Mouse (Mus musculus) cortical plate, adult 2 months (tissue): ENCODE measurements at regions not wholly inside any gene's neighbourhood (a gene's known extent, or its start where the extent isn't known, plus 50 kb on each side); places are given as distances from the start of the nearest gene placed in this dataset.

Source experiments
- CTCF ChIP-seq: fragments of 200-500 bp; IDR thresholded peaks from 2 replicates; pipeline ENCODE4 v1.5.1; 2011; ENCODE audit warnings: mild to moderate bottlenecking, control low read depth, low read length; ENCODE audit not compliant: insufficient read depth; ENCODE audit errors: extremely low read depth
- POLR2A ChIP-seq: fragments of 200-500 bp; IDR thresholded peaks from 2 replicates; pipeline ENCODE4 v1.6.1; 2011; ENCODE audit warnings: mild to moderate bottlenecking, low read length, control low read depth; ENCODE audit not compliant: insufficient read depth; ENCODE audit errors: extremely low read depth

DNA sequence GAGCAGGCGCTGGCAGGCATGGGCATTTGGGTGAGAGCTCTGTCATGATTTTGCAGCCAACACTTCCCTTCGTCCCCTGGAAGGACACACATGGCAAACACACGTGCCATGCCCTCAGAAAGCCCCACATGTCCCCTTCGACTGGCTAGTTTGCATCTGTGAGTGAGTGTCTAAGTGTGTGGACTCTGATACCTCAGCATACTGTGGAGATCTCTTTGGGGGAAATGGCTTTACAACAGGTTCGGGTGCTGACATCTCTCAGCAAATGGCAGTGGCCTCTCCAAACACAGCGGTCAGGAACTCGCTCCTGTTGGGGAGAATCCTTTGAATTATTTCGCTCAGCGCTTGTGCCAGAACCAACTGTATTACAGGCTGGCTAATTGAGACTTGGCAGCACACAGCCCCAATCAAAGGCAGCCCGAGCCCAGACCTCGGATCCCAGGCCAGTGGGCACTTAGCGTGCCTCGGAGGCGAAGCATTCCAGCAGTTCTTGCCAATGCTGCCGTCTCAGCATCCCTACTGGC lies 86.5 kb upstream of the Mki67 start:
- TF ChIP-seq POLR2A, result no peak
- TF ChIP-seq CTCF, result no peak
